Mouse (Mus musculus) intestine, embryonic 15.5 days (tissue): Measurements from ENCODE around the gene Syngap1. TPM values are rescaled to one million over a fixed set of nuclear protein-coding genes. Genes with fewer than 3 reads are reported as not detected.
A peak's percentile ranks its signal among the peaks of the same experiment; 100 is the strongest.
"Not testable (repeated sequence)": the region's sequence is repeated elsewhere in the genome, so short reads cannot be mapped to it uniquely, and the experiment has no call there.

Experiments
- ATAC-seq: fragments of 200-750 bp; cut with Nextera tagmentation; 2 replicates; pipeline ENCODE4 v1.8.0; 2017; ENCODE audit warnings: moderate TSS enrichment, moderate library complexity
- H3K27ac ChIP-seq: fragments of 300-500 bp; sonication (generic); 2 replicates; pipeline ENCODE4 v1.5.1; 2015; ENCODE audit warnings: mild to moderate bottlenecking, inconsistent platforms
- H3K27me3 ChIP-seq: fragments of 300-500 bp; sonication (generic); replicated peaks from 2 replicates; pipeline ENCODE4 v1.6.1; 2015; ENCODE audit warnings: inconsistent platforms
- H3K36me3 ChIP-seq: fragments of 300-500 bp; sonication (generic); 2 replicates; pipeline ENCODE4 v1.6.1; 2015; ENCODE audit warnings: inconsistent platforms
- H3K4me1 ChIP-seq: fragments of 300-500 bp; sonication (generic); replicated peaks from 2 replicates; pipeline ENCODE4 v1.6.1; 2015; ENCODE audit warnings: inconsistent platforms
- H3K4me2 ChIP-seq: fragments of 300-500 bp; sonication (generic); replicated peaks from 2 replicates; pipeline ENCODE4 v1.6.1; 2015; ENCODE audit warnings: mild to moderate bottlenecking, inconsistent platforms
- H3K4me3 ChIP-seq: fragments of 300-500 bp; sonication (generic); replicated peaks from 2 replicates; pipeline ENCODE4 v1.5.1; 2015; ENCODE audit warnings: inconsistent platforms
- H3K9ac ChIP-seq: fragments of 300-500 bp; sonication (generic); 2 replicates; pipeline ENCODE4 v1.6.1; 2015; ENCODE audit warnings: inconsistent platforms
- H3K9me3 ChIP-seq: fragments of 300-500 bp; sonication (generic); 2 replicates; pipeline ENCODE4 v1.6.1; 2016; ENCODE audit warnings: inconsistent platforms
- WGBS: fragments of 180-500 bp; shearing (Covaris S2); methylation state at CpG from one replicate; pipeline ENCODE4 v1.1.7; 2015; 5-methylcytosine and 5-hydroxymethylcytosine counted together
- polyA plus RNA-seq: library from polyadenylated mRNA; unstranded; fragments of >200 nt; fragmentation: Nextera tagmentation; extraction: Ambion mirVana; gene quantifications from 2 replicates; pipeline ENCODE4 v1.2.1, GENCODE M21; 2015

Gene Syngap1
- polyA plus RNA-seq, 1 experiment from 2014 or later: 1.2 TPM

- H3K4me3 ChIP-seq, H3K9me3 ChIP-seq, H3K27ac ChIP-seq, H3K27me3 ChIP-seq, H3K9ac ChIP-seq, H3K4me2 ChIP-seq, H3K36me3 ChIP-seq, H3K4me1 ChIP-seq, ATAC-seq: not testable (repeated sequence)
- WGBS: 50% methylated on average over 2 of the region's 2 CpGs
These were observed 21.5 kb upstream of the Syngap1 start for GRCm38 (mm10) chr17:26919516-26919915.

- H3K4me3 ChIP-seq, H3K9ac ChIP-seq, H3K4me2 ChIP-seq, H3K9me3 ChIP-seq, H3K27me3 ChIP-seq, ATAC-seq, H3K4me1 ChIP-seq, H3K27ac ChIP-seq: not testable (repeated sequence)
- 87% methylated on average over 6 of the region's 6 CpGs for WGBS
- peaks cover 11% of the 10 kb centered on the region; the same call in 1 of the 2 replicates for H3K36me3 ChIP-seq
These were observed 18.7 kb upstream of the Syngap1 start for GRCm38 (mm10) chr17:26922368-26922767.

- H3K9me3 ChIP-seq, H3K4me3 ChIP-seq, H3K27me3 ChIP-seq, H3K27ac ChIP-seq, H3K4me1 ChIP-seq, H3K4me2 ChIP-seq, ATAC-seq, H3K9ac ChIP-seq: not testable (repeated sequence)
- H3K36me3 ChIP-seq: peaks cover 21% of the 10 kb centered on the region
- 95% methylated on average over 9 of the region's 9 CpGs for WGBS
These were observed 15.6 kb upstream of the Syngap1 start for GRCm38 (mm10) chr17:26925414-26925813.

GRCm38 (mm10) chr17:26931795-26932194 is 9.3 kb upstream of the Syngap1 start:
- ATAC-seq: not testable (repeated sequence)
- WGBS: 58% methylated on average over 7 of the region's 7 CpGs
- peaks cover 20% of the 10 kb centered on the region for H3K36me3 ChIP-seq

GRCm38 (mm10) chr17:26932839-26933398 is 8.1 kb upstream of the Syngap1 start, which contains the start of gene Phf1:
TSS of gene Phf1 (plus strand) at chr17:26933052.
- Histone ChIP-seq H3K4me1 (peaks cover 24% of the 10 kb centered on the region), H3K4me2 (peak within 1 kb of the TSS; percentile 95), H3K9me3 (no peaks in the 10 kb centered on the region), H3K27ac (peak within 1 kb of the TSS; percentile 75), H3K9ac (peak within 1 kb of the TSS; percentile 77), H3K27me3 (no peaks in the 10 kb centered on the region), H3K36me3 (peaks cover 15% of the 10 kb centered on the region), H3K4me3 (peak within 1 kb of the TSS; percentile 68)
- under 1% methylated on average over 34 of the region's 43 CpGs for WGBS
- peak; percentile 93 for ATAC-seq

More at GRCm38 (mm10) chr17:26931795-26932194, 9.3 kb upstream of the Syngap1 start:
- H3K9ac ChIP-seq, H3K9me3 ChIP-seq, H3K27me3 ChIP-seq, H3K4me3 ChIP-seq, H3K27ac ChIP-seq, H3K4me2 ChIP-seq: not testable (repeated sequence)
- peaks cover 17% of the 10 kb centered on the region for H3K4me1 ChIP-seq

GRCm38 (mm10) chr17:26933419-26933818 is 7.6 kb upstream of the Syngap1 start:
- no peaks in the 10 kb centered on the region for H3K27me3 ChIP-seq
- peak overlapping the region; percentile 95 for H3K4me2 ChIP-seq
- peaks cover 29% of the 10 kb centered on the region for H3K4me1 ChIP-seq
- WGBS: 5% methylated on average over 13 of the region's 13 CpGs
- H3K36me3 ChIP-seq: peaks cover 15% of the 10 kb centered on the region
- H3K9me3 ChIP-seq: no peaks in the 10 kb centered on the region
- peak overlapping the region; percentile 75 for H3K27ac ChIP-seq
- peak overlapping the region; percentile 68 for H3K4me3 ChIP-seq
- peak overlapping the region; percentile 77 for H3K9ac ChIP-seq
- ATAC-seq: peak; percentile 27; the same call in 1 of the 2 replicates

GRCm38 (mm10) chr17:26933885-26934827 is 6.9 kb upstream of the Syngap1 start:
- H3K27me3 ChIP-seq: no peaks in the 10 kb centered on the region
- H3K4me3 ChIP-seq: peak overlapping the region; percentile 68
- peak overlapping the region; percentile 77; the same call in 1 of the 2 replicates for H3K9ac ChIP-seq
- peaks cover 8% of the 10 kb centered on the region for H3K36me3 ChIP-seq
- peaks cover 33% of the 10 kb centered on the region for H3K4me1 ChIP-seq
- no peaks in the 10 kb centered on the region for H3K9me3 ChIP-seq
- no peak for ATAC-seq
- H3K27ac ChIP-seq: no peak overlapping the region
- WGBS: 75% methylated on average over 16 of the region's 16 CpGs
- H3K4me2 ChIP-seq: peak overlapping the region; percentile 95

- no peaks in the 10 kb centered on the region for H3K9me3 ChIP-seq
- H3K36me3 ChIP-seq: peaks cover 7% of the 10 kb centered on the region; the same call in 1 of the 2 replicates
- H3K4me2 ChIP-seq: no peak overlapping the region
- no peak overlapping the region for H3K9ac ChIP-seq
- ATAC-seq: no peak
- H3K4me1 ChIP-seq: peaks cover 35% of the 10 kb centered on the region
- 87% methylated on average over 9 of the region's 9 CpGs for WGBS
- no peak overlapping the region for H3K27ac ChIP-seq
- no peaks in the 10 kb centered on the region for H3K27me3 ChIP-seq
- no peak overlapping the region for H3K4me3 ChIP-seq
These were observed 6.0 kb upstream of the Syngap1 start for GRCm38 (mm10) chr17:26935027-26935426.

- Histone ChIP-seq H3K27ac (no peak overlapping the region), H3K4me2 (no peak overlapping the region), H3K4me1 (peaks cover 42% of the 10 kb centered on the region), H3K4me3 (no peak overlapping the region), H3K9me3 (no peaks in the 10 kb centered on the region), H3K36me3 (peaks cover 7% of the 10 kb centered on the region; the same call in 1 of the 2 replicates), H3K9ac (no peak overlapping the region), H3K27me3 (no peaks in the 10 kb centered on the region)
- no peak for ATAC-seq
- 80% methylated on average over 12 of the region's 12 CpGs for WGBS
These were observed 4.6 kb upstream of the Syngap1 start for GRCm38 (mm10) chr17:26936453-26936852.

- no peak for ATAC-seq
- H3K36me3 ChIP-seq: peaks cover 7% of the 10 kb centered on the region; the same call in 1 of the 2 replicates
- H3K9me3 ChIP-seq: no peaks in the 10 kb centered on the region
- 0 out of 2 replicates have a peak overlapping the region, but pooled peaks have one; percentile 68 for H3K4me3 ChIP-seq
- H3K9ac ChIP-seq: no peak overlapping the region
- H3K4me1 ChIP-seq: peaks cover 42% of the 10 kb centered on the region
- H3K27ac ChIP-seq: no peak overlapping the region
- no peaks in the 10 kb centered on the region for H3K27me3 ChIP-seq
- H3K4me2 ChIP-seq: no peak overlapping the region; the same call in 1 of the 2 replicates
- 81% methylated on average over 15 of the region's 15 CpGs for WGBS
These were observed 3.9 kb upstream of the Syngap1 start for GRCm38 (mm10) chr17:26936921-26937695.

- Histone ChIP-seq H3K27ac (peak overlapping the region; percentile 90), H3K36me3 (peaks cover 7% of the 10 kb centered on the region; the same call in 1 of the 2 replicates), H3K4me3 (peak overlapping the region; percentile 68), H3K27me3 (no peaks in the 10 kb centered on the region), H3K4me1 (peaks cover 36% of the 10 kb centered on the region), H3K9me3 (no peaks in the 10 kb centered on the region), H3K9ac (peak overlapping the region; percentile 76), H3K4me2 (peak overlapping the region; percentile 95)
- ATAC-seq: no peak
- 48% methylated on average over 16 of the region's 16 CpGs for WGBS
These were observed 3.0 kb upstream of the Syngap1 start for GRCm38 (mm10) chr17:26937883-26938695.
